Mouse (Mus musculus) spleen, adult 2 months (tissue): ENCODE results near the gene Figla. TPM values are rescaled to one million over a fixed set of nuclear protein-coding genes. Genes with fewer than 3 reads are reported as not detected.
"Not testable (repeated sequence)": the region's sequence is repeated elsewhere in the genome, so short reads cannot be mapped to it uniquely, and the experiment has no call there.

ENCODE experiments used
- DNase-seq, 2 experiments: peaks; one replicate each; pipeline versions ENCODE4 v3.0.0 to v3.0.0-alpha.2; 2012 to 2021; ENCODE audit warnings: low spot score in 2 of 2, low read depth in 1 of 2
- H3K27ac ChIP-seq: fragments of 200-500 bp; 2 replicates; pipeline ENCODE4 v1.5.1; 2012; ENCODE audit warnings: low read length, inconsistent platforms; ENCODE audit not compliant: insufficient read depth
- H3K27me3 ChIP-seq: fragments of 200-500 bp; 2 replicates; pipeline ENCODE4 v1.6.1; 2012; ENCODE audit warnings: mild to moderate bottlenecking, moderate library complexity, low read length, inconsistent platforms; ENCODE audit not compliant: control insufficient read depth, insufficient read depth
- H3K36me3 ChIP-seq: fragments of 200-500 bp; 2 replicates; pipeline ENCODE4 v1.6.1; 2012; ENCODE audit warnings: mild to moderate bottlenecking, low read length, inconsistent platforms; ENCODE audit not compliant: control insufficient read depth, insufficient read depth
- H3K4me1 ChIP-seq: fragments of 200-500 bp; 2 replicates; pipeline ENCODE4 v1.6.1; 2011; ENCODE audit warnings: inconsistent platforms; ENCODE audit not compliant: control insufficient read depth, insufficient read depth, insufficient read length
- H3K4me3 ChIP-seq: fragments of 200-500 bp; 2 replicates; pipeline ENCODE4 v1.5.1; 2011; ENCODE audit warnings: mild to moderate bottlenecking, inconsistent platforms; ENCODE audit not compliant: insufficient read depth, insufficient read length; ENCODE audit errors: extremely low read depth
- CTCF ChIP-seq: fragments of 200-500 bp; IDR thresholded peaks from 2 replicates; pipeline ENCODE4 v1.5.1; 2011; ENCODE audit warnings: mild to moderate bottlenecking, inconsistent platforms; ENCODE audit not compliant: insufficient read depth, insufficient read length, insufficient replicate concordance; ENCODE audit errors: extremely low read depth
- POLR2A ChIP-seq: fragments of 200-500 bp; IDR thresholded peaks from 2 replicates; pipeline ENCODE4 v1.6.1; 2011; ENCODE audit warnings: low read depth, low read length, inconsistent platforms
- WGBS: fragments of 180-500 bp; shearing (Covaris S2); methylation state at CpG from one replicate; pipeline ENCODE4 v1.1.7; 2018; 5-methylcytosine and 5-hydroxymethylcytosine counted together
- polyA plus RNA-seq: library from polyadenylated mRNA; depleted of rRNA; stranded (reverse); fragments of >200 nt; gene quantifications from 2 replicates; pipeline ENCODE4 v1.2.3, GENCODE M21; 2012

Figla gene
- polyA plus RNA-seq, 1 experiment = not detected

DNA sequence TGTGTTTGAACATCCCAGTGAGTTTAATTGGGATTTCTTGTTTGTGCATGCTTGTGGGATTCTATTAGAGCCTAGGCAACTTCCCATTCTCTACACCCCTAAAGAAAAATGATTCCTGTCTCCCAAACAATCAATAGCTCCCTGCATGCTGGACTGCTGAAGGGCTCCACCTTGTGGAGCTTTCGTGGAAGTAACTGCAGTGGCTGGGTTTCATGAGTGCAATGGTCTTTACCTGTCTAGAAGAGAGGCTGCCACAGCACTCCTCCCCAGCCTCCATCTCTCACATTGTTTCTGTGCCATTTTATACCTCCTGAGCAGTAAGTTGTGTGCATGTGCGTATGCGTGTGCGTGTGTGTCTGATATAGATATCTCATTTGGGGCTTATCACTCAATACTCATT lies 6.0 kb upstream of the Figla start:
- no peaks in the 10 kb centered on the region for H3K4me1 ChIP-seq
- no peak overlapping the region for H3K27ac ChIP-seq
- TF ChIP-seq CTCF (peak; percentile 63; the same call in 1 of the 2 replicates), POLR2A (no peak)
- no peaks in the 10 kb centered on the region for H3K27me3 ChIP-seq
- H3K4me3 ChIP-seq = no peak overlapping the region
- no peaks in the 10 kb centered on the region for H3K36me3 ChIP-seq
- WGBS = 52% methylated on average over 4 of the region's 4 CpGs
- peak in 1 of 2 experiments; percentile 41 for DNase-seq

DNA sequence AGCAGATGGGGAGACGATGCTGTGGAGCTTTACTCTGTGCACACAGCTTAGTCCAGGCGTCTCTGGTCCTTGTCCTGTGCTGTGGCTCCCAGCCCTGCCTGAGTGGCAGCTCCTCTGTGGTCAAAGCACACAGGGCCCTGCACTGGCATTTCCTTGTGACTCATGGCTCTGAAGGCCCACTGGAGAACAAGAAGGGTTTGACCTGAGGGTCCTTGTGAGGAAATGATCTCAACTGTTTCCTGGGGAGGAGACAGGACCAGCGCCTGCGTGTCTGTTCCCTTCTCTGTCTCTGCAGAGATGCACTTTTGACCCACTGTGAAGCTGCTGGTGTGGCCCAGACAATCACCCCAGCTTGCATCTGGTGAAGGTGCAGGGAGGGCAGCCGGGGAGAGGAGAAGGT lies 1.2 kb upstream of the Figla start:
- 59% methylated on average over 5 of the region's 5 CpGs for WGBS
- not testable (repeated sequence) for DNase-seq, H3K36me3 ChIP-seq, H3K4me1 ChIP-seq, H3K4me3 ChIP-seq, H3K27me3 ChIP-seq, H3K27ac ChIP-seq

DNA sequence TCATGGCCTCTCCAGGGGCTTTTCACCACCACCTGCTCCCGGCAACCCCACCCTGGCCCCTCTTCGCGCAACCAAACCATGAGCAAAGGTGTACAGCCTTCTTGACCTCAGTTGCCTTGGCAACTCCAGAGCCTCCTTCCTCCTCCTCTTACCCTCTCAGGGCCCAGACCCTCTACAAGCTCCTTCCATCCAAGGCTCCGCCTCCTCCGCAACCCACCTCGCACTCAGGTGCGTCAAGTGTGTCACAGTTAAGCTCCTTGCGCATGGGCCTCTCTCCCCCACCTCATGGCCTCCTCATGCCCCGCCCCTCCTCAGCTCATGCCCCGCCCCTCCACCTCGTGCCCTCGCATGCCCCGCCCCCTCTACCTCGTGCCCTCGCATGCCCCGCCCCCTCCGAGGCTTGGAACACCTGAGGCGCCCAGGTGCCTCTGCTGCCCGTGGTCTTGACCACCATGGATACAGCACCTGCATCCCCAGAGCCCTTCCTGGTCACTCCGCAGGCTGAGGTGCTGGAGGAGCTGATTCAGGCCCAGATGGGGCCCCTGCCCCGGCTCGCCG lies 901 bp downstream of the Figla start:
- H3K4me3 ChIP-seq = no peak overlapping the region
- H3K36me3 ChIP-seq = no peaks in the 10 kb centered on the region
- 88% methylated on average over 23 of the region's 23 CpGs for WGBS
- no peak overlapping the region for H3K27ac ChIP-seq
- no peaks in the 10 kb centered on the region for H3K27me3 ChIP-seq
- TF ChIP-seq POLR2A = no peak
- TF ChIP-seq CTCF = no peak
- no peak for DNase-seq
- no peaks in the 10 kb centered on the region for H3K4me1 ChIP-seq

DNA sequence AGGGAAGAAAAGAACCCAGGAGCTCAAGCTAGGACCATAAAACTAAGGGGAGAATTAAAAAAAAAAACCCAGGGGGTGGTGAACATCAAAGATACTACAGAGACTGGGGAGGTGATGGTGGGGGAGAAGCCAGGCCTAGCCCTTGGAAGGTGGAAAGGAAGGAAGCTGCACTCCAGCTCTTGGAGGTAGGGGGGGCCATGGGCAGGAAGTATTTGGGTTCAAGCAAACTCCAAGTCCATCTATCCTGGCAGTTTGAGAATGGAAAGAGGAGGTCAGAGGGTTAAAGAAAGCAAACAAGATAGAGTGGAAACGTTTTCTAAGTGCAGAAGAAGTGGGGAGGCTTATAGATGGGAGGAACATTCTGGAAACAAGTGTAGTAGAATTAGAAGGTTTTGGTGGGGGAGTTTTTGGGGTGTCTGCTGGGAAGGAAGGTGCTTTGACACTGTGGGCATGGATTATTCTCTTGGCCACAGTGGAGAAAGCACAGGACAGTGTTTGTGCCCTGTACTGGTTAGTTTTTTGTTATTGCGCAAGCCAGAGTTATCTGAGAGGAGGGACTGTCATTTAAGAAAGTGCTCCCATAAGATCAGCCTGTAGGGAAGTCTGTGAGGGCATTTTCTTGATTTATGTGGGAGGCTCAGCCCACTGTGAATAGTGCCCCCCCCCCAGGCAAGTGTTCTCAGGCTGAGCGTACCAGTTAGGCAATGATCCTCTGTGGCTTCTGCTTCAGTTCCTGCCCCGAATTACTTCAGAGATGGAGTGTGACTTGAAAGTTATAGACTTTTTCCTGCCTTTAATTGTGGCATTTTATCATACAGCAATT lies 3.7 kb downstream of the Figla start:
- 42% methylated on average over 4 of the region's 4 CpGs for WGBS
- no peak overlapping the region for H3K4me3 ChIP-seq
- no peaks in the 10 kb centered on the region for H3K27me3 ChIP-seq
- no peaks in the 10 kb centered on the region for H3K4me1 ChIP-seq
- no peak for TF ChIP-seq POLR2A
- TF ChIP-seq CTCF = no peak
- H3K27ac ChIP-seq = no peak overlapping the region
- DNase-seq = no peak
- no peaks in the 10 kb centered on the region for H3K36me3 ChIP-seq

DNA sequence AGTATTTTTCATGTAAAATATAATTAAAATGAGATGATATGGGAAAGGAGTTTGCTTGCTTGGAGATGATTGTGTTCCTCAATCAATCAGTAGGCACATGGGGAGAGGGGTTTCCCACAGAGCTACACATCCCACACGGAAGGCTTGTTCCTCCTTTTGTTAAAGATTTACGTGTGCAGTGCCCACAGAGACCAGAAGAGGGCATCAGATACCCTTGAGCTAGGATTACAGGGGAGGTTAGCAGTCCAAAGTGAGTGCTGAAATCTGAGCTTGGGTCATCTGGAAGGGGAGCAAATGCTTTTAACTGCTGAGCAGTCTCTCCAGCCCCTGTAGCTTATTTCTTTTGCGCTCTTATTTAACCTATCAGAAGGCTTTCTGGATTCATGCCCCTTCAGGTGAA lies 5.0 kb downstream of the Figla start:
- H3K36me3 ChIP-seq = no peaks in the 10 kb centered on the region
- WGBS = 39% methylated on average over 3 of the region's 3 CpGs
- H3K4me1 ChIP-seq = no peaks in the 10 kb centered on the region
- H3K27ac ChIP-seq = no peak overlapping the region
- H3K4me3 ChIP-seq = no peak overlapping the region
- H3K27me3 ChIP-seq = no peaks in the 10 kb centered on the region
- TF ChIP-seq CTCF (peak; percentile 26; the same call in 1 of the 2 replicates), POLR2A (no peak)
- DNase-seq = peak in 1 of 2 experiments; percentile 27

DNA sequence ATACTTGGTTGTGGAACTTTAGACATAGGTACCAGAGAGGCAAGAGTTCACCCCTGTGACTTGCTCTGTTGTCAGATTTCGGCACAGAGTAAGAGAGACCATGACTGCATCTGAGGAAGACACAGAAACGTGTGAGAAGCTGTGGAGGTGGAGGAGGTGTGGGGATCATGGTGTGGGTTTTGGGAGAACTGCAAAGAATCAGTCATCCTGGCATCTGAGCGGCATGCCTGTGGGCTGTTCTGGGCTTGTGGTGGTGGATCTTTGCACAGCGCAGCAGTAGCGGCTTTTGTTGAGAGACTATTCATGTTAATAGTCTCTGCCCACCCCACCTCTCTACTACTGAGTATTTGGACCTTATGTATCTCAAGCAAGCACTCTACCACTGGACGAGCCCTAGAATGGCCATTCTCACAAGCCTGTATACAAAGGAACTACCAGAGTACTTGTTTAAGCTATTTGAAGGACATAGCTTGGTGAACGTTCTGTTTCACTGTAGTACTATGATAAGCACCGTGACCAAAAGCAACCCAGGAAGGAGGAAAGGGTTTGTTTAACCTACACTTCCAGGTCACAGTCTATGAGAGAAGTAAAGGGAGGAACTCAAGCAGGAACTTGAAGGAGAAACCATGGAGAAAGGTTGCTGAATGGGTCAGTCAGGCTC lies 10.8 kb downstream of the Figla start:
- no peak for DNase-seq

More for the DNA sequence above, 10.8 kb downstream of the Figla start:
- H3K27me3 ChIP-seq = no peaks in the 10 kb centered on the region; the same call in 1 of the 2 replicates
- 76% methylated on average over 8 of the region's 8 CpGs for WGBS
- no peaks in the 10 kb centered on the region for H3K36me3 ChIP-seq
- no peak for TF ChIP-seq CTCF
- no peak for TF ChIP-seq POLR2A
- no peak overlapping the region for H3K4me3 ChIP-seq
- H3K27ac ChIP-seq = no peak overlapping the region
- H3K4me1 ChIP-seq = no peaks in the 10 kb centered on the region
